Comparison of ENCODE assay signal across 8 mouse cellular contexts in genomic region chr6:31288421-31289233, GRCm38 (mm10).
A peak's percentile ranks its signal among the peaks of the same experiment; 100 is the strongest.
DNase-seq lines count a peak whose midpoint lies in the region; ATAC-seq and TF ChIP-seq lines count a peak whose summit lies in the region.

No protein-coding gene starts in this region.

- 31% methylated on average over 14 of the region's 14 CpGs for WGBS in stomach, postnatal 0 days

- no peaks in the 10 kb centered on the region for H3K4me1 ChIP-seq in stomach, postnatal 0 days (replicated peaks; ENCODE audit: control insufficient read depth, insufficient read depth)

- intact Hi-C loops in left cerebral cortex, adult 2 months (cut with DNase I) = loop anchor here (2.0 kb wide), 1 partner anchor 30 kb away; no protein-coding TSS in a partner anchor

- ATAC-seq in stomach, postnatal 0 days (ENCODE audit: low FRiP score, low TSS enrichment) = 0 out of 2 replicates have a peak, but pooled peaks have one; percentile 26

- H3K9me3 ChIP-seq in stomach, postnatal 0 days (ENCODE audit: control insufficient read depth, low read length) = no peaks in the 10 kb centered on the region

- no peak for TF ChIP-seq CTCF in left cerebral cortex, adult 2 months (IDR thresholded peaks at IDR 0.05)
- no peak for TF ChIP-seq CTCF in stomach, postnatal 0 days (IDR thresholded peaks at IDR 0.05; ENCODE audit: low read depth)

- peak overlapping the region; percentile 93 for H3K27ac ChIP-seq in left cerebral cortex, adult 2 months
- H3K27ac ChIP-seq in stomach, postnatal 0 days (replicated peaks) = no peak overlapping the region

- no peaks in the 10 kb centered on the region for H3K27me3 ChIP-seq in stomach, postnatal 0 days (ENCODE audit: control insufficient read depth, insufficient read depth, low read length)

- H3K4me2 ChIP-seq in stomach, postnatal 0 days (replicated peaks; ENCODE audit: low read depth) = no peak overlapping the region

- H3K9ac ChIP-seq in stomach, postnatal 0 days (ENCODE audit: low read length) = no peak overlapping the region

- no peak for TF ChIP-seq EP300 in stomach, postnatal 0 days (optimal IDR thresholded peaks at IDR 0.05)

- H3K36me3 ChIP-seq in stomach, postnatal 0 days (ENCODE audit: control insufficient read depth, insufficient read depth, low read length) = no peaks in the 10 kb centered on the region

- DNase-seq in left cerebral cortex, adult 2 months (ENCODE audit: extremely low spot score in 1 of 2, low spot score in 2 of 2) = peak; percentile 52 to 60
- no peak for DNase-seq in left cerebral cortex, adult 11 months (ENCODE audit: low spot score)
- peak; percentile 87 to 94 for DNase-seq in adrenal gland, adult (ENCODE audit: inconsistent age in 2 of 2, low spot score in 1 of 2)
- peak; percentile 34 for DNase-seq in embryo, embryonic 11 days
- peak; percentile 70 to 76 for DNase-seq in kidney, adult 8-10 months
- no peak for DNase-seq in stomach, postnatal 0 days (ENCODE audit: low spot score)
- no peak for DNase-seq in retina, postnatal 1 day
- DNase-seq in liver = no peak

- peak overlapping the region; percentile 21 for H3K4me3 ChIP-seq in left cerebral cortex, adult 2 months
- no peak overlapping the region for H3K4me3 ChIP-seq in stomach, postnatal 0 days (ENCODE audit: low read depth, low read length)

Comparison
In these comparisons a context has a peak if more than half of its experiments do, and no peak if none do; other contexts are left out.
1. DNase-seq: peak in left cerebral cortex, adult 2 months (2 of 2), adrenal gland, adult (2 of 2), embryo, embryonic 11 days (single experiment) and kidney, adult 8-10 months (2 of 2); none in left cerebral cortex, adult 11 months (single experiment), stomach, postnatal 0 days (single experiment), retina, postnatal 1 day (single experiment) and liver (single experiment).